Mouse (Mus musculus) MEL (cell line): ENCODE data around the gene Srsf10. TPM values are rescaled to one million over a fixed set of nuclear protein-coding genes. Genes with fewer than 3 reads are reported as not detected.

Experiments used
- DNase-seq: peaks from one replicate; pipeline ENCODE4 v3.0.0; 2011; ENCODE audit warnings: low read depth, low spot score
- H3K27ac ChIP-seq: 2 replicates; pipeline ENCODE4 v1.5.1; 2012; ENCODE audit warnings: low read depth, mild to moderate bottlenecking, control low read depth, low read length, moderate library complexity; ENCODE audit not compliant: control insufficient read depth
- H3K27me3 ChIP-seq, 2 experiments: fragments of 150-350 bp in 1 of 2; sonication (generic) in 1 of 2; 2 replicates each; pipeline ENCODE4 v1.6.1; 2012; ENCODE audit warnings: low read length in 2 of 2, mild to moderate bottlenecking in 2 of 2, improper control_type of control experiment in 1 of 2, moderate library complexity in 1 of 2; ENCODE audit not compliant: insufficient read depth in 2 of 2, control insufficient read depth in 1 of 2
- H3K36me3 ChIP-seq, 2 experiments: 2 replicates each; pipeline ENCODE4 v1.6.1; 2012 to 2014; ENCODE audit warnings: low read length in 2 of 2, improper control_type of control experiment in 1 of 2, inconsistent platforms in 1 of 2, mild to moderate bottlenecking in 1 of 2; ENCODE audit not compliant: insufficient read depth in 2 of 2, control insufficient read depth in 1 of 2
- H3K4me1 ChIP-seq, 2 experiments: fragments of 150-350 bp in 1 of 2; sonication (generic) in 1 of 2; 2 replicates each; pipeline ENCODE4 v1.6.1; 2012; ENCODE audit warnings: low read length in 2 of 2, improper control_type of control experiment in 1 of 2, mild to moderate bottlenecking in 1 of 2; ENCODE audit not compliant: insufficient read depth in 2 of 2, control insufficient read depth in 1 of 2
- H3K4me3 ChIP-seq, 2 experiments: fragments of 150-350 bp in 1 of 2; sonication (generic) in 1 of 2; 2 replicates each; pipeline ENCODE4 v1.5.1; 2012; ENCODE audit warnings: low read depth in 2 of 2, low read length in 2 of 2, mild to moderate bottlenecking in 2 of 2, moderate library complexity in 2 of 2, control low read depth in 1 of 2, improper control_type of control experiment in 1 of 2; ENCODE audit not compliant: control insufficient read depth in 1 of 2, insufficient read depth in 1 of 2
- H3K79me2 ChIP-seq: 2 replicates; pipeline ENCODE4 v1.6.1; 2012; ENCODE audit warnings: mild to moderate bottlenecking, low read length, moderate library complexity; ENCODE audit not compliant: control insufficient read depth, poor library complexity, insufficient read depth
- H3K9ac ChIP-seq: 2 replicates; pipeline ENCODE4 v1.6.1; 2012; ENCODE audit warnings: low read depth, mild to moderate bottlenecking, control low read depth, low read length, moderate library complexity; ENCODE audit not compliant: control insufficient read depth, poor library complexity, severe bottlenecking
- H3K9me3 ChIP-seq: fragments of 150-350 bp; sonication (generic); replicated peaks from 2 replicates; pipeline ENCODE4 v1.6.1; 2012; ENCODE audit warnings: mild to moderate bottlenecking, low read length, improper control_type of control experiment, moderate library complexity; ENCODE audit not compliant: insufficient read depth
- CHD1 ChIP-seq: IDR thresholded peaks from 2 replicates; pipeline ENCODE4 v1.6.1; 2012; ENCODE audit warnings: low read depth, mild to moderate bottlenecking, inconsistent platforms, low read length, improper control_type of control experiment
- CTCF ChIP-seq, 3 experiments: IDR thresholded peaks in 2 of 3; conservative IDR thresholded peaks in 1 of 3; 2 replicates each; pipeline ENCODE4 v1.5.1; 2011 to 2012; ENCODE audit warnings: low read length in 3 of 3, low read depth in 2 of 3, mild to moderate bottlenecking in 2 of 3, improper control_type of control experiment in 1 of 3, inconsistent platforms in 1 of 3, mixed read lengths in 1 of 3, moderate library complexity in 1 of 3; ENCODE audit not compliant: control insufficient read depth in 1 of 3, insufficient read depth in 1 of 3, poor library complexity in 1 of 3, severe bottlenecking in 1 of 3
- ETS1 ChIP-seq: IDR thresholded peaks from 2 replicates; pipeline ENCODE4 v1.6.1; 2012; ENCODE audit warnings: low read depth, mild to moderate bottlenecking, inconsistent platforms, low read length, improper control_type of control experiment, moderate library complexity
- JUND ChIP-seq: IDR thresholded peaks from 2 replicates; pipeline ENCODE4 v1.6.1; 2011; ENCODE audit warnings: low read depth, mild to moderate bottlenecking, improper control_type of control experiment, low read length
- KAT2A ChIP-seq: conservative IDR thresholded peaks from 2 replicates; pipeline ENCODE4 v1.6.1; 2012; ENCODE audit warnings: low read depth, low read length, improper control_type of control experiment, inconsistent platforms
- MAFK ChIP-seq: IDR thresholded peaks from 2 replicates; pipeline ENCODE4 v1.6.1; 2011; ENCODE audit warnings: low read depth, mild to moderate bottlenecking, low read length, improper control_type of control experiment, borderline replicate concordance
- MAX ChIP-seq: IDR thresholded peaks from 2 replicates; pipeline ENCODE4 v1.6.1; 2011; ENCODE audit warnings: low read length, improper control_type of control experiment
- MYC ChIP-seq: IDR thresholded peaks from 2 replicates; pipeline ENCODE4 v1.6.1; 2011; ENCODE audit warnings: low read depth, mild to moderate bottlenecking, low read length, improper control_type of control experiment, moderate library complexity
- POLR2A ChIP-seq, 2 experiments: IDR thresholded peaks; 2 replicates each; pipeline ENCODE4 v1.6.1; 2011 to 2012; ENCODE audit warnings: low read length in 2 of 2, mild to moderate bottlenecking in 2 of 2, control low read depth in 1 of 2, improper control_type of control experiment in 1 of 2, low read depth in 1 of 2, moderate library complexity in 1 of 2; ENCODE audit not compliant: control insufficient read depth in 1 of 2, insufficient read depth in 1 of 2, poor library complexity in 1 of 2
- POLR2AphosphoS5 ChIP-seq: IDR thresholded peaks from 2 replicates; pipeline ENCODE4 v1.6.1; 2012; ENCODE audit warnings: low read depth, borderline replicate concordance, mild to moderate bottlenecking, inconsistent platforms, low read length, moderate library complexity, mixed read lengths
- RAD21 ChIP-seq: IDR thresholded peaks from 2 replicates; pipeline ENCODE4 v1.6.1; 2011; ENCODE audit warnings: mild to moderate bottlenecking, low read depth, low read length, improper control_type of control experiment
- SMC3 ChIP-seq: IDR thresholded peaks from 2 replicates; pipeline ENCODE4 v1.6.1; 2011; ENCODE audit warnings: low read depth, low read length, improper control_type of control experiment
- ZMIZ1 ChIP-seq: IDR thresholded peaks from 2 replicates; pipeline ENCODE4 v1.6.1; 2012; ENCODE audit warnings: low read depth, mild to moderate bottlenecking, inconsistent platforms, low read length, improper control_type of control experiment, moderate library complexity
- polyA plus RNA-seq, 2 experiments: library from polyadenylated mRNA; stranded (reverse) in 1 of 2; unstranded in 1 of 2; fragments of >175 nt in 1 of 2; fragments of >200 nt in 1 of 2; gene quantifications; 2 replicates each; pipeline versions ENCODE4 v1.2.1 to v1.2.4; 2012; ENCODE audit warnings: low replicate concordance in 2 of 2, low read depth in 1 of 2; ENCODE audit not compliant: insufficient read length in 2 of 2, insufficient read depth in 1 of 2, missing spikeins in 1 of 2
- total RNA-seq: library from RNA; depleted of rRNA; stranded (reverse); fragments of 300-350 nt; gene quantifications from 2 replicates; pipeline ENCODE4 v1.2.3, GENCODE M21; 2012

The Srsf10 gene
- total and polyA plus RNA-seq, 3 experiments = 142 to 361 (median 222) TPM

DNA sequence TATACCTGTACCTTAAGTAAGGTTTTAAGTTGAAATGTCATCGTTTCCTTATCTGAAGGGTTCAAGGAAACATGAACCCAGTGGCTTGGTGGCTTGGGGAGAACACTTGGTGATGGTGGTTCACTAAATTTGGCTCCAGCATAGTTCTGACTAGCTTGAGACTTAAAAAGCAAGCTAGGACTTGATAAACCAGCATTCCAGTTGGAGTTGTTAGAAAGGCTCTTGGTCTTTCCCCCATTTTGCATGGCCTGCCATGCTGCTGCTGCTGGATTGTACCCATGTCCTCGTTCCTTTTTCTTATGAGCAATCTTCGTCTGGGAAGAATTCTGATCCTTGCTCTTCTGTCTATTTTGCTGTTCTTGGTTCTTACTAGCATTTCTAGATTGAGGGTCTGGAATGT lies 16.5 kb downstream of the Srsf10 start:
- TF ChIP-seq RAD21 = no peak
- no peak for TF ChIP-seq MAFK
- 0 out of 2 replicates have a peak, but pooled peaks have one; percentile 12 for TF ChIP-seq MYC
- TF ChIP-seq JUND = no peak
- no peak for TF ChIP-seq KAT2A
- 0 out of 2 replicates have a peak, but pooled peaks have one; percentile 1 for TF ChIP-seq SMC3
- no peak for TF ChIP-seq POLR2AphosphoS5
- no peak for TF ChIP-seq ETS1
- TF ChIP-seq POLR2A (IDR thresholded peaks at IDR 0.05; ENCODE audit: control insufficient read depth in 1 of 2, insufficient read depth in 1 of 2, low read depth in 1 of 2, low read length in 2 of 2, poor library complexity in 1 of 2) = 0 out of 4 replicates have a peak, but pooled peaks of 1 of the 2 experiments have one; percentile 2
- no peak for TF ChIP-seq CTCF (IDR thresholded peaks at IDR 0.05 in 2 of 3, conservative IDR thresholded peaks at IDR 0.05 in 1 of 3; ENCODE audit: control insufficient read depth in 1 of 3, insufficient read depth in 1 of 3, low read depth in 2 of 3, low read length in 3 of 3, poor library complexity in 1 of 3, severe bottlenecking in 1 of 3)
- Histone ChIP-seq H3K79me2 (peaks cover 31% of the 10 kb centered on the region), H3K9me3 (no peaks in the 10 kb centered on the region), H3K4me1 (peaks cover 23 to 30% of the 10 kb centered on the region in 2 experiments), H3K27ac (peak overlapping the region; percentile 21), H3K4me3 (peak overlapping the region; percentile 32 to 60), H3K36me3 (peaks cover 20 to 53% of the 10 kb centered on the region in 2 experiments), H3K9ac (peak overlapping the region; percentile 99), H3K27me3 (no peaks in the 10 kb centered on the region)
- DNase-seq = peak; percentile 42

DNA sequence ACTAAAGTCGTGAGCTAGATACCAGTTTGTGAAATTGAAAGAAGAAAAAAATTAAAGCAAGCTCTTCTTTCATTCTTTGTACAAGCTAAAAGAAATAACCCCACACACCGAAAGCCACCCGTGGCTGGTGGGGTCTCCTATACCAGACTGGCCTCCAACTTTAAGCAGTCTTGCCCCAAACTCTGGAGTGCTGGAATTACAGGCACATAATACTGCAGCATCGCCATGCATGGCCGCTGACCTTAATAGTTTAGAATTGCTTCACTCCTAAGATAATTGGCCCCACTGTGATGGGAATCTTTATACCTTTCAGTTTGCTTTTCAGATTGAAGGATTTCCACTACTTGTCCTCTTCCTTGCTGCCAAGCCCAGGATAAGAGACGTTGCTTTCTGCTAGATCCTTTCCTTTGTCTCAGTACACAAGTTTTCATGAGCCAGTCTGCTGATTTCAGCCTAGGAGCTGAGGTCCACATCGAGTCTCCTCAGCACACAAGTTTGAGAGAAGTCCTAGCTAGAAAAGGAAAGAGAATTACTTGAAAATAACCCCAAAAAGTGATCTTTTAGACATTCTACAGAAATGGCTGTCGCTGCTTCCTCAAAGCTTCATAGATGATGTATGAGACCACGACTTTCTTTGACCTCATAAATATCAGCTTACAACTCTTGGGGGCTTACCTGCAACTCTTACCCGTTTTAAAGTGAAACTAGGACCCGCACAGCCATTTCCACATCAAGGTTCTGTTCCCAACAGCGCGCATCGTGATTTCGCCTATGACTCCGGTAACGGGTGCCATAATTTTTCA lies 17.2 kb downstream of the Srsf10 start:
- Histone ChIP-seq H3K27ac (peak overlapping the region; percentile 99), H3K9me3 (no peaks in the 10 kb centered on the region), H3K36me3 (peaks cover 20 to 52% of the 10 kb centered on the region in 2 experiments), H3K27me3 (no peaks in the 10 kb centered on the region), H3K9ac (peak overlapping the region; percentile 99), H3K79me2 (peaks cover 31% of the 10 kb centered on the region), H3K4me3 (peak overlapping the region; percentile 60 to 92), H3K4me1 (peaks cover 27 to 32% of the 10 kb centered on the region in 2 experiments)
- TF ChIP-seq ZMIZ1 (peak; percentile 61), CHD1 (peak; percentile 93; the same call in 1 of the 2 replicates), MAX (no peak)
- DNase-seq = no peak
